Mouse (Mus musculus) stomach, adult 2 months (tissue): Measurements from ENCODE around the gene Pou6f1. TPM values are rescaled to one million over a fixed set of nuclear protein-coding genes. Genes with fewer than 3 reads are reported as not detected.

Experiments
- polyA plus RNA-seq: library from polyadenylated mRNA; depleted of rRNA; stranded (reverse); fragments of >200 nt; gene quantifications from 2 replicates; pipeline ENCODE4 v1.2.3, GENCODE M21; 2012; rRNA removed

Gene Pou6f1
- polyA plus RNA-seq = 3.5 and 4.0 TPM in 2 replicates

DNA sequence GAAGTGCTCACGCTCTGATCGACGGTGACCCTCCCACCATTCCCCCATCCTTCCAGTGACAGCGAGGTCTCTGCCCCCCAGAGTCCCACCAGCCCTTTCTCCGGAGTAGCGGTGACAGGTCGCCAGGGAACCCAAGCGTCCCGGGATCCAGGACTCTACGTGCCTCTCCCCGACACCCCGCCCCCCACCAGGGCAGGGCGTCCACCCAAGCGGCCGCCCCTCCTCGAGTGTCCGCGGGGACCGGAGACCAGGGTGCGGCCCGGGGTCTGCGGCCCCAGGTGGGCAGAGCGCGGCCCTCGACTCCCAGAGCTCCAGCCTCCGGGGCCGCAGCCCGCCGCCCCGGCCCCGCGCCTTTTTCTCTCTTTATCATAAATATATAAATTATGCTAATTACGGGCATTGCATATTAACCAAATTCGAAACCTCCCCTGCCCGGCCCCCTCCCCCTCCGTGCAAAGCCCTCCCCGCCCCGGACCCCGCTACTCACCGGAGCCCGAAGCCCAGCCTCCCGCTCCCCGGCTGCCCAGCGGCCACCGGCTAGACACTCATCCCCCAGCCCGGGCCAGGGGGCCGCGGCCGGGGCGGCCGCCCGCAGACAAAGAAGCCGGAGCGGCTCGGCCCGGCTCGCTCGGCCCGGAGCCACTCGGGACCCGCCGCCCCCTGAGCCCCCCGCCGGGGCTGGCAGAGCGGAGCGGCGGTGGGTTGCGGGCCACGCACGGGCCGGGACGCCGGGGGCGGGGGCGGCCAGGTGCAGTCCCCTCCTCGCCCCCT, at the start of gene Pou6f1:
Gene Pou6f1, minus strand, starts transcription at position 709 of the 771 bp plus-strand sequence.

DNA sequence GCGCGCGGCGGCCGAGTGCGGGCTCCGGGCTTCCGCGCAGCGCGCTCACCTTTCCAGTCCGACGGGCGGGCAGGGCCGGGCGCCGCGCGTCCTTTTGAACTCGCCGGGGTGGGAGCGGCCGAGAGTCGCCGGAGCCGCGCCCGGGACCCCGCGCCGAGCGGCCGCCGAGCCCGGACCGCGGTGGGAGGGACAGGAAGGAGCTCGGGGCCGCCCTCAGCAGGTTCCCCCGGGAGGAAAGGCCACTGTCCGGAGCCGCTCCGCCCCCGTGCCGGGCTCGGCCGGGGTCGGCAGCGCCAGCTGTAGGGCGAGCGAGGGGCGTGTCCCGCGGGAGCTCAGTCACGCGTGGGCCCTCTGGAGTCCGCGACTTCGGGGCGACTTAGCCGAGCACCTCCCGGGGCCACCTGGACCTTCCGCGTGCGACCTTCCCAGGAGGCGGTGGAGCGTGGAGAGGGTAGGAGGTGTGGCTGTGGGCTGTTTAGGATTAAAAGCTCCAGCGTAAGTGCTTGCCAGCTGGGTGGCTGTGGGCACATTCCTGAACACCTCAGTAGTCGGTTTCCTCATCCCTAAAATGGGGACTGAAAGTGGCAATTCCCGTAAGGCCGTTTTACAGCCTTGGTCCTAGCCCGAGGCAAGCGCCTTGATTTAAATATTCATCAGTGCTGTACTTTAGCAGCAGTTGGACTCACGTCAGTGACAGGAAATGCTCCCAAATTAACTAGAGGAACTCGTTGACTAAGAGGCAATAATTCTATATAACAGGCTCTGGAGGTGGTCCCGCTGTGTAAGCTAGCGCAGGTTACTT, 37.1 kb upstream of the Pou6f1 start, which contains the start of gene Smagp:
Gene Smagp, minus strand, starts transcription at position 241 of the 802 bp plus-strand sequence.

DNA sequence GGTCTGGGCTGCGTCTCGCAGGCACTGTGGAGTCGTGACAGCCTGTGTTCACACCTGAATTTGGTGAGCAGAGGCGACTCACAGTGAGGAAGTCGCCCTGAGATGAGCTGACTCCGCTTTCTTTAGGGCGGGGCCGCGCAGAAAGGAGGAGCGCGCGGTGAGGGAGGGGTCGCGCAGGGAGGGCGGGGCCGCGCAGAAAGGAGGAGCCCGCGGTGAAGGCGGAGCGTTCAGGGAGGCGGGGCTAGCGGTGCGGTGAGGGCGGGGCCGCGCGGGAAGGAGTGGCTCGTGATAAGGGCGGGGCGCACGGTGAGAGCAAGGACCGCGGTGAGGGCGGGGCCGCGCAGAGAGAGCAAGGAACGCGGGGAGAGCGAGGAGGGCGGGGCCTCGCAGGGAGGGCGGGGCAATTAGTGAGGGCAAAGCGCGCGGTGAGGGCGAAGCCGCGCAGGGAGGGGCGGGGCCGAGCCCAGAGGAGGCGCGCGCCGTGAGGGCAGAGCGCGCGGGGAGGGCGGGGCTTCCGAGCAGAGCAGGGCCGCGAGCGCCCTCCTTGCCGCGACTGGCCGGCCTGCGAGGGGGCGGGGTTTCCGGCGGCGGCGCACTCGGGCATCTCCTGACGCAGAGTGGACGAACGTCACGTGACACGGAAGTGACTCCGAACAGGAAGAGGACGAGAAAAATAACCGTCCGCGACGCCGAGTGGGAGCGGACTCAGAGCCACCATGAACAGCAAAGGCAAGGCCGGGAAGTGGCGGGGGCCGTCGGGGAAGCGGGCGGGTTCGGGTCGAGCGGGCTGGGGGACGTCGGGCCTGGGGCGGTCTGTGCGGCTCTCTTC, 15.4 kb upstream of the Pou6f1 start, which contains the start of gene Dazap2:
Gene Dazap2, plus strand, starts transcription at position 354 of the 829 bp plus-strand sequence.

DNA sequence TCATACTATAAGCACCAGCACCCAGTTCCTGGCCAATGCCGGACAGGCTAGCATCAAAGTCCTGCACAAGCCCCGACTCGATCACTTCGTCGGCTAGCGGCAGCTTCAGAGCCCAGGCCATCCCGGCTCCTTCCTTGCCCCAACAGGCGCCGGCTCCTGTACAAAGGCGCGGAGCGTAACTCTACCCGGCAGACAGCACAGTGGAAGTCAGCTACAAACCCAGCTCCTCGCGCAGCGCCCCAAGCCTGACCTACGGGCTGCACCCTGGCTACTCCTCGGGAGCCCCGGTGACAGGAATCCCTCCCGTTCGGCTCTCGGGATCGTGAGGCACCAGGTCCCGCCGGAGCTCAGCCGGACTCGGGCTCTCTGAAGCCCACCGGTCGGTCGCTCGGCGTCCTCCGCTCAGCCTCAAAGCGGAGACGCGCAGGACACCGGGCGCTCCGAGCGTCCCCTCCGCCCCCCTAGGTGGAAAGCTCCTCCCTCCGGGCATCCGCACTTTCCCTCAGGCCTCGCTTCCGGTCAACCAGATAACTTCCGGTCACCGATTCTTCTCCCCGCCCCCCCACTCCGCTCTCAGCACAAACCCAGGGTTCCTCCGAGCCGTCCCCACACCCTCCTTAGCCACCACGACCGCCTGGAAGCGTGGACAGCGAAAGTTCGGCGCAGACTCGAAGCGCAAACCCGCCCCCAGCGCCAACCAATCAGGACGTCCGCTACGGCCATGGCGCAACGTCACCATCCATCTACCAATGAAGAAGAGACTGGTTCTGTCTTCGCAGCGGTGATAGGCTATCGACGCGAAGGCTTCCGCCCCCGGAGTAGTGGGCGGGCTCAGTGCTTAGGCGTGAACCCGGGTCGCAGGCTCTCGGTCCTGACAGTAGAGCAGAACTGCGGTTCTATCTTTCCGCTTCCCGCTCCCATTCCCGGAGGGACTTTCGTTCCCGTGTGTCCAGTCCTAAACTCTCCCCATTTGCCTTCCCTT, 48.2 kb downstream of the Pou6f1 start, which contains the start of gene Tfcp2:
Gene Tfcp2, minus strand, starts transcription at position 683 of the 982 bp plus-strand sequence.

Other genes with a start within 250 kb of the Pou6f1 start
- not detected in 2 replicates for gene Methig1, start 246.8 kb downstream of the Pou6f1 start, polyA plus RNA-seq
- gene Mettl7a2, start 246.8 kb downstream of the Pou6f1 start, polyA plus RNA-seq = not detected in 2 replicates
- gene Higd1c, start 235.4 kb downstream of the Pou6f1 start, polyA plus RNA-seq = not detected in 2 replicates
- gene Gm5475, start 177.8 kb downstream of the Pou6f1 start, polyA plus RNA-seq = not detected in 2 replicates
- gene Slc11a2, start 174.9 kb downstream of the Pou6f1 start, polyA plus RNA-seq = 16.2 and 19.2 TPM in 2 replicates
- gene Letmd1, start 131.0 kb downstream of the Pou6f1 start, polyA plus RNA-seq = 10.1 and 11.2 TPM in 2 replicates
- 0.86 and 0.95 TPM in 2 replicates for gene Csrnp2, start 104.5 kb downstream of the Pou6f1 start, polyA plus RNA-seq
- 3.4 and 4.8 TPM in 2 replicates for gene Tfcp2, start 48.0 kb downstream of the Pou6f1 start, polyA plus RNA-seq
- gene Dazap2, start 15.4 kb upstream of the Pou6f1 start, polyA plus RNA-seq = 433 and 438 TPM in 2 replicates
- gene Smagp, start 37.0 kb upstream of the Pou6f1 start, polyA plus RNA-seq = 142 and 308 TPM in 2 replicates
- gene Bin2, start 69.6 kb upstream of the Pou6f1 start, polyA plus RNA-seq = 1.3 and 1.6 TPM in 2 replicates
- gene Cela1, start 87.9 kb upstream of the Pou6f1 start, polyA plus RNA-seq = 118 and 122 TPM in 2 replicates
- 10.6 and 12.1 TPM in 2 replicates for gene Galnt6, start 129.4 kb upstream of the Pou6f1 start, polyA plus RNA-seq
- gene Slc4a8, start 161.8 kb upstream of the Pou6f1 start, polyA plus RNA-seq = 0.30 and 0.61 TPM in 2 replicates